Mouse (Mus musculus) neural tube, embryonic 12.5 days (tissue): ENCODE measurements around the gene Zfp239. TPM values are rescaled to one million over a fixed set of nuclear protein-coding genes. Genes with fewer than 3 reads are reported as not detected.
A peak's percentile ranks its signal among the peaks of the same experiment; 100 is the strongest.
"Not testable (repeated sequence)": the region's sequence is repeated elsewhere in the genome, so short reads cannot be mapped to it uniquely, and the experiment has no call there.

Source experiments
- ATAC-seq: fragments of 200-750 bp; cut with Nextera tagmentation; 2 replicates; pipeline ENCODE4 v1.8.0; 2017; ENCODE audit warnings: low read depth, mild to moderate bottlenecking, moderate TSS enrichment, moderate library complexity; ENCODE audit not compliant: low FRiP score
- H3K27ac ChIP-seq: fragments of 300-500 bp; sonication (generic); 2 replicates; pipeline ENCODE4 v1.5.1; 2016
- H3K27me3 ChIP-seq: fragments of 300-500 bp; sonication (generic); replicated peaks from 2 replicates; pipeline ENCODE4 v1.6.1; 2016; ENCODE audit warnings: mild to moderate bottlenecking
- H3K36me3 ChIP-seq: fragments of 300-500 bp; sonication (generic); 2 replicates; pipeline ENCODE4 v1.6.1; 2016; ENCODE audit warnings: mild to moderate bottlenecking
- H3K4me1 ChIP-seq: fragments of 300-500 bp; sonication (generic); 2 replicates; pipeline ENCODE4 v1.6.1; 2016
- H3K4me2 ChIP-seq: fragments of 300-500 bp; sonication (generic); replicated peaks from 2 replicates; pipeline ENCODE4 v1.6.1; 2016; ENCODE audit warnings: mild to moderate bottlenecking
- H3K4me3 ChIP-seq: fragments of 300-500 bp; sonication (generic); 2 replicates; pipeline ENCODE4 v1.5.1; 2016
- H3K9ac ChIP-seq: fragments of 300-500 bp; sonication (generic); 2 replicates; pipeline ENCODE4 v1.6.1; 2016; ENCODE audit warnings: mild to moderate bottlenecking
- H3K9me3 ChIP-seq: fragments of 300-500 bp; sonication (generic); 2 replicates; pipeline ENCODE4 v1.6.1; 2016; ENCODE audit warnings: mild to moderate bottlenecking
- WGBS: fragments of 180-500 bp; shearing (Covaris S2); methylation state at CpG from one replicate; pipeline ENCODE4 v1.1.7; 2016; 5-methylcytosine and 5-hydroxymethylcytosine counted together
- polyA plus RNA-seq: library from polyadenylated mRNA; unstranded; fragments of >200 nt; fragmentation: Nextera tagmentation; extraction: Ambion mirVana; gene quantifications from 2 replicates; pipeline ENCODE4 v1.2.1, GENCODE M21; 2016

The Zfp239 gene
- 11.1 and 12.0 TPM in 2 replicates for polyA plus RNA-seq

GRCm38 (mm10) chr6:117861848-117862247, at the start of gene Zfp239:
Gene Zfp239 (plus strand): TSS chr6:117862100.
- Histone ChIP-seq H3K9ac (peak within 1 kb of the TSS; percentile 52), H3K27me3 (no peaks in the 10 kb centered on the region), H3K36me3 (no peaks in the 10 kb centered on the region), H3K4me2 (peak within 1 kb of the TSS; percentile 93), H3K4me1 (peaks cover 5% of the 10 kb centered on the region), H3K9me3 (no peaks in the 10 kb centered on the region), H3K27ac (no peak within 1 kb of the TSS), H3K4me3 (peak within 1 kb of the TSS; percentile 69)
- WGBS, result 73% methylated on average over 6 of the region's 6 CpGs
- ATAC-seq, result no peak

- no peaks in the 10 kb centered on the region for H3K27me3 ChIP-seq
- no peaks in the 10 kb centered on the region for H3K9me3 ChIP-seq
- no peak for ATAC-seq
- no peak overlapping the region for H3K4me3 ChIP-seq
- H3K9ac ChIP-seq, result no peak overlapping the region
- H3K27ac ChIP-seq, result no peak overlapping the region
- no peaks in the 10 kb centered on the region for H3K36me3 ChIP-seq
- H3K4me2 ChIP-seq, result no peak overlapping the region
- H3K4me1 ChIP-seq, result no peaks in the 10 kb centered on the region
Observed at GRCm38 (mm10) chr6:117814681-117815080, 47.2 kb upstream of the Zfp239 start.

- Histone ChIP-seq H3K4me1 (no peaks in the 10 kb centered on the region), H3K27me3 (no peaks in the 10 kb centered on the region), H3K9ac (no peak overlapping the region), H3K4me3 (no peak overlapping the region), H3K27ac (no peak overlapping the region), H3K36me3 (no peaks in the 10 kb centered on the region), H3K9me3 (no peaks in the 10 kb centered on the region), H3K4me2 (no peak overlapping the region)
- ATAC-seq, result no peak
- 81% methylated on average over 4 of the region's 5 CpGs for WGBS
Observed at GRCm38 (mm10) chr6:117817108-117817541, 44.8 kb upstream of the Zfp239 start.

DNA sequence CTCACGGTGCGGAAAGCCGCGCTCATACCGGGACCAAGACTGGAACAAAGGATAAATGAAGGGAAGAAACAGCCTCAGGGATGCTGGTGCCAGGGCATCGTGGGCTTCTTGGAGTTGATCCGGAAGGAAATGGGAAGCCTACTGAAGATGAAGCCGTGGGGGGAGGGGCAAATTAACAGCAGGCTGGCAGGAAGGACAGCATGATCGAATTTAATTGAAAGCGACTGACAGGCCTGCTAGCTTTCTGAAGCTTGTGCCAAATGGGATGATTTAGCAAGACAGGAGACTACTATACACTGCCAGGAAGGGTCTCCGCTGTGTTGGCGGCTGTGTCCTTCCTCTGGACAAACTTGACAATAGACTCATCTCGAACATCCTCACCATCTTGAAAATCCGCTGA, 41.6 kb upstream of the Zfp239 start:
- ATAC-seq, result no peak
- Histone ChIP-seq H3K36me3 (no peaks in the 10 kb centered on the region), H3K4me3 (no peak overlapping the region), H3K9me3 (no peaks in the 10 kb centered on the region), H3K4me1 (no peaks in the 10 kb centered on the region), H3K9ac (no peak overlapping the region), H3K27me3 (no peaks in the 10 kb centered on the region), H3K27ac (no peak overlapping the region), H3K4me2 (no peak overlapping the region)
- WGBS, result 94% methylated on average over 14 of the region's 14 CpGs

- WGBS, result 19% methylated on average over 4 of the region's 4 CpGs
- no peaks in the 10 kb centered on the region for H3K9me3 ChIP-seq
- peak; percentile 79 for ATAC-seq
- no peak overlapping the region for H3K9ac ChIP-seq
- no peaks in the 10 kb centered on the region for H3K27me3 ChIP-seq
- H3K27ac ChIP-seq, result no peak overlapping the region
- H3K4me2 ChIP-seq, result no peak overlapping the region
- H3K36me3 ChIP-seq, result no peaks in the 10 kb centered on the region
- no peak overlapping the region for H3K4me3 ChIP-seq
- no peaks in the 10 kb centered on the region for H3K4me1 ChIP-seq
Observed at GRCm38 (mm10) chr6:117825369-117825768, 36.5 kb upstream of the Zfp239 start.

- peak; percentile 52; the same call in 1 of the 2 replicates for ATAC-seq
Observed at GRCm38 (mm10) chr6:117828273-117828672, 33.6 kb upstream of the Zfp239 start.

GRCm38 (mm10) chr6:117840686-117841510, 21.0 kb upstream of the Zfp239 start, which contains the start of gene Zfp637:
Gene Zfp637 (plus strand): TSS chr6:117841180.
- H3K4me2 ChIP-seq, result peak within 1 kb of the TSS; percentile 71
- peak within 1 kb of the TSS; percentile 94 for H3K9ac ChIP-seq
- peak; percentile 96 for ATAC-seq
- peaks cover 12% of the 10 kb centered on the region; the same call in 1 of the 2 replicates for H3K4me1 ChIP-seq
- H3K9me3 ChIP-seq, result no peaks in the 10 kb centered on the region
- no peaks in the 10 kb centered on the region for H3K27me3 ChIP-seq
- H3K36me3 ChIP-seq, result peaks cover 28% of the 10 kb centered on the region
- WGBS, result under 1% methylated on average over 66 of the region's 66 CpGs
- peak within 1 kb of the TSS; percentile 86 for H3K4me3 ChIP-seq
- peak within 1 kb of the TSS; percentile 89 for H3K27ac ChIP-seq

More at GRCm38 (mm10) chr6:117828273-117828672, 33.6 kb upstream of the Zfp239 start:
- no peaks in the 10 kb centered on the region for H3K27me3 ChIP-seq
- H3K9me3 ChIP-seq, result no peaks in the 10 kb centered on the region
- 16% methylated on average over 9 of the region's 9 CpGs for WGBS
- H3K9ac ChIP-seq, result no peak overlapping the region
- H3K4me2 ChIP-seq, result no peak overlapping the region
- no peak overlapping the region for H3K4me3 ChIP-seq
- no peaks in the 10 kb centered on the region for H3K4me1 ChIP-seq
- no peaks in the 10 kb centered on the region for H3K36me3 ChIP-seq
- no peak overlapping the region for H3K27ac ChIP-seq

- Histone ChIP-seq H3K4me2 (peak overlapping the region; percentile 71), H3K4me3 (peak overlapping the region; percentile 86), H3K9ac (peak overlapping the region; percentile 94), H3K9me3 (no peaks in the 10 kb centered on the region), H3K27ac (peak overlapping the region; percentile 89), H3K27me3 (no peaks in the 10 kb centered on the region), H3K4me1 (peaks cover 12% of the 10 kb centered on the region; the same call in 1 of the 2 replicates), H3K36me3 (peaks cover 35% of the 10 kb centered on the region)
- WGBS, result 19% methylated on average over 12 of the region's 12 CpGs
- ATAC-seq, result 0 out of 2 replicates have a peak, but pooled peaks have one; percentile 3
Observed at GRCm38 (mm10) chr6:117841511-117841955, 20.4 kb upstream of the Zfp239 start.

GRCm38 (mm10) chr6:117844597-117844996, 17.3 kb upstream of the Zfp239 start:
- no peak for ATAC-seq
- H3K9ac ChIP-seq, result no peak overlapping the region
- H3K4me2 ChIP-seq, result no peak overlapping the region
- no peaks in the 10 kb centered on the region for H3K27me3 ChIP-seq
- H3K27ac ChIP-seq, result no peak overlapping the region
- H3K4me3 ChIP-seq, result no peak overlapping the region
- peaks cover 58% of the 10 kb centered on the region for H3K36me3 ChIP-seq
- H3K4me1 ChIP-seq, result peaks cover 12% of the 10 kb centered on the region; the same call in 1 of the 2 replicates
- WGBS, result 95% methylated on average over 9 of the region's 9 CpGs
- no peaks in the 10 kb centered on the region for H3K9me3 ChIP-seq

DNA sequence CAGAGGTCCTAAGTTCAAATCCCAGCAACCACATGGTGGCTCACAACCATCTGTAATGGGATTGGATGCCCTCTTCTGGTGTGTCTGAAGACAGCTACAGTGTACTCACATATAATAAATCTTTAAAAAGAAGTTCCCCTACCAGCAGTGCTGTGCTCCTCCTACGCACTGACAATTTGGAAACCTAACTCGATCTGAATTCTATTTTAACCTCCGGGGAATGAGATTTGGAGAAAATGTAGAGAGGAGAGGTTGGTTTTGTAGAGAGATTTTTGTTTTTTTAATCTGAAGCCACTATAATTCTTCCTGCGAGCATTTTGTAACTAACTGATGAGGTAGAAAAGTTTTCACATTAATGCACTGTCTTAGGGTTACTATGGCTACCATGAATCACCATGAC, 15.2 kb upstream of the Zfp239 start:
- H3K4me2 ChIP-seq, ATAC-seq, H3K9ac ChIP-seq, H3K27ac ChIP-seq, H3K4me1 ChIP-seq, H3K9me3 ChIP-seq, H3K27me3 ChIP-seq, H3K4me3 ChIP-seq: not testable (repeated sequence)
- 93% methylated on average over 4 of the region's 4 CpGs for WGBS
- H3K36me3 ChIP-seq, result peaks cover 58% of the 10 kb centered on the region

- H3K27me3 ChIP-seq, result no peaks in the 10 kb centered on the region
- H3K4me3 ChIP-seq, result no peak overlapping the region
- no peak for ATAC-seq
- peaks cover 58% of the 10 kb centered on the region for H3K36me3 ChIP-seq
- H3K27ac ChIP-seq, result no peak overlapping the region
- 100% methylated on average over 2 of the region's 2 CpGs for WGBS
- H3K4me1 ChIP-seq, result no peaks in the 10 kb centered on the region; the same call in 1 of the 2 replicates
- H3K9ac ChIP-seq, result no peak overlapping the region
- H3K9me3 ChIP-seq, result no peaks in the 10 kb centered on the region
- no peak overlapping the region for H3K4me2 ChIP-seq
Observed at GRCm38 (mm10) chr6:117847772-117848171, 14.1 kb upstream of the Zfp239 start.

- Histone ChIP-seq H3K4me2 (no peak overlapping the region), H3K9ac (no peak overlapping the region), H3K36me3 (peaks cover 53% of the 10 kb centered on the region), H3K4me1 (no peaks in the 10 kb centered on the region), H3K27me3 (no peaks in the 10 kb centered on the region), H3K9me3 (no peaks in the 10 kb centered on the region), H3K27ac (no peak overlapping the region), H3K4me3 (no peak overlapping the region)
- ATAC-seq, result no peak
- WGBS, result 92% methylated on average over 5 of the region's 5 CpGs
Observed at GRCm38 (mm10) chr6:117848577-117848976, 13.3 kb upstream of the Zfp239 start.
